Mouse (Mus musculus): ENCODE results near the gene Slc30a1.

Slc30a1 gene

GRCm38 (mm10) chr1:191896806-191897552 lies 9.6 kb upstream of the Slc30a1 start:
- in situ Hi-C loops (cut with MboI, MseI): no loop called here

- in situ Hi-C loops (cut with MboI, MseI): no loop called here
Measured at GRCm38 (mm10) chr1:191905637-191906533, 682 bp upstream of the Slc30a1 start.

- in situ Hi-C loops (cut with MboI, MseI): no loop called here
Measured at GRCm38 (mm10) chr1:191907431-191907810, 854 bp downstream of the Slc30a1 start.

- in situ Hi-C loops (cut with MboI, MseI): no loop called here
Measured at GRCm38 (mm10) chr1:191908906-191909305, 2.3 kb downstream of the Slc30a1 start.

GRCm38 (mm10) chr1:191909316-191909715 lies 2.7 kb downstream of the Slc30a1 start:
- in situ Hi-C loops (cut with MboI, MseI): no loop called here

GRCm38 (mm10) chr1:191910646-191911045 lies 4.1 kb downstream of the Slc30a1 start:
- in situ Hi-C loops (cut with MboI, MseI): no loop called here

- in situ Hi-C loops (cut with MboI, MseI): no loop called here
Measured at GRCm38 (mm10) chr1:191911067-191911668, 4.6 kb downstream of the Slc30a1 start.

- in situ Hi-C loops (cut with MboI, MseI): no loop called here
Measured at GRCm38 (mm10) chr1:191914647-191915046, 8.1 kb downstream of the Slc30a1 start.

GRCm38 (mm10) chr1:191915586-191915985 lies 9.0 kb downstream of the Slc30a1 start:
- in situ Hi-C loops (cut with MboI, MseI): no loop called here

- in situ Hi-C loops (cut with MboI, MseI): no loop called here
Measured at GRCm38 (mm10) chr1:191916876-191917275, 10.3 kb downstream of the Slc30a1 start.

- in situ Hi-C loops (cut with MboI, MseI): no loop called here
Measured at GRCm38 (mm10) chr1:191919336-191919735, 12.8 kb downstream of the Slc30a1 start.

GRCm38 (mm10) chr1:191921701-191922100 lies 15.1 kb downstream of the Slc30a1 start:
- in situ Hi-C loops (cut with MboI, MseI): loop anchor here in 1 of 2 experiments (10.0 kb wide), 1 partner anchor 1937 kb away; no protein-coding TSS in a partner anchor

- in situ Hi-C loops (cut with MboI, MseI): loop anchor here in 1 of 2 experiments (10.0 kb wide), 1 partner anchor 1941 kb away; no protein-coding TSS in a partner anchor
Measured at GRCm38 (mm10) chr1:191925496-191925895, 18.9 kb downstream of the Slc30a1 start.

- in situ Hi-C loops (cut with MboI, MseI): loop anchor here in 1 of 2 experiments (10.0 kb wide), 1 partner anchor 1942 kb away; no protein-coding TSS in a partner anchor
Measured at GRCm38 (mm10) chr1:191926681-191927080, 20.1 kb downstream of the Slc30a1 start.

- in situ Hi-C loops (cut with MboI, MseI): loop anchor here in 1 of 2 experiments (10.0 kb wide), 1 partner anchor 1944 kb away; no protein-coding TSS in a partner anchor
Measured at GRCm38 (mm10) chr1:191928345-191928744, 21.8 kb downstream of the Slc30a1 start.

- in situ Hi-C loops (cut with MboI, MseI): loop anchor here in 1 of 2 experiments (10.0 kb wide), 1 partner anchor 1944 kb away; no protein-coding TSS in a partner anchor
Measured at GRCm38 (mm10) chr1:191929065-191929464, 22.5 kb downstream of the Slc30a1 start.

GRCm38 (mm10) chr1:191929897-191930524 lies 23.4 kb downstream of the Slc30a1 start:
- in situ Hi-C loops (cut with MboI, MseI): loop anchor here in 1 of 2 experiments (10.0 kb wide), 1 partner anchor 1945 kb away; no protein-coding TSS in a partner anchor

GRCm38 (mm10) chr1:191930525-191931105 lies 24.0 kb downstream of the Slc30a1 start:
- in situ Hi-C loops (cut with MboI, MseI): no loop called here

GRCm38 (mm10) chr1:191932286-191932985 lies 25.9 kb downstream of the Slc30a1 start:
- in situ Hi-C loops (cut with MboI, MseI): no loop called here
